Mouse (Mus musculus) regulatory T cell (primary cell): ENCODE data around the gene Gcg.

ENCODE experiments used
- in situ Hi-C: fragments of 300-600 bp; cut with MboI, MseI; formaldehyde crosslinking; loops from one replicate; pipeline ENCODE4 v1.15.1; 2025; ENCODE audit warnings: high pct_unique_total_duplicates

Gene Gcg

GRCm38 (mm10) chr2:62483550-62483949 is at the start of gene Gcg:
Gene Gcg, minus strand, starts transcription at chr2:62483650.
- in situ Hi-C loops = loop anchor here (25.0 kb wide), 1 partner anchor 129 kb away; no protein-coding TSS in a partner anchor

GRCm38 (mm10) chr2:62531065-62531464 is 47.6 kb upstream of the Gcg start:
- in situ Hi-C loops = no loop called here

- in situ Hi-C loops = no loop called here
These were observed 42.9 kb upstream of the Gcg start for GRCm38 (mm10) chr2:62526399-62526798.

- in situ Hi-C loops = no loop called here
These were observed 34.3 kb upstream of the Gcg start for GRCm38 (mm10) chr2:62517790-62518189.

GRCm38 (mm10) chr2:62514477-62514876 is 31.0 kb upstream of the Gcg start:
- in situ Hi-C loops = no loop called here

- in situ Hi-C loops = no loop called here
These were observed 30.0 kb upstream of the Gcg start for GRCm38 (mm10) chr2:62513477-62513876.

- in situ Hi-C loops = no loop called here
These were observed 23.7 kb upstream of the Gcg start for GRCm38 (mm10) chr2:62507130-62507529.

GRCm38 (mm10) chr2:62506441-62506840 is 23.0 kb upstream of the Gcg start:
- in situ Hi-C loops = no loop called here

GRCm38 (mm10) chr2:62504269-62504796 is 20.9 kb upstream of the Gcg start:
- in situ Hi-C loops = no loop called here

GRCm38 (mm10) chr2:62503326-62503725 is 19.9 kb upstream of the Gcg start:
- in situ Hi-C loops = no loop called here

GRCm38 (mm10) chr2:62502516-62502915 is 19.1 kb upstream of the Gcg start:
- in situ Hi-C loops = no loop called here

GRCm38 (mm10) chr2:62498821-62499220 is 15.4 kb upstream of the Gcg start:
- in situ Hi-C loops = loop anchor here (25.0 kb wide), 1 partner anchor 113 kb away; no protein-coding TSS in a partner anchor

GRCm38 (mm10) chr2:62498086-62498485 is 14.6 kb upstream of the Gcg start:
- in situ Hi-C loops = loop anchor here (25.0 kb wide), 1 partner anchor 114 kb away; no protein-coding TSS in a partner anchor

GRCm38 (mm10) chr2:62497333-62498002 is 14.0 kb upstream of the Gcg start:
- in situ Hi-C loops = loop anchor here (25.0 kb wide), 1 partner anchor 115 kb away; no protein-coding TSS in a partner anchor

- in situ Hi-C loops = loop anchor here (25.0 kb wide), 1 partner anchor 117 kb away; no protein-coding TSS in a partner anchor
These were observed 12.0 kb upstream of the Gcg start for GRCm38 (mm10) chr2:62495407-62495806.

- in situ Hi-C loops = loop anchor here (25.0 kb wide), 1 partner anchor 122 kb away; no protein-coding TSS in a partner anchor
These were observed 6.4 kb upstream of the Gcg start for GRCm38 (mm10) chr2:62489832-62490231.

GRCm38 (mm10) chr2:62484906-62485305 is 1.5 kb upstream of the Gcg start:
- in situ Hi-C loops = loop anchor here (25.0 kb wide), 1 partner anchor 127 kb away; no protein-coding TSS in a partner anchor

- in situ Hi-C loops = loop anchor here (25.0 kb wide), 1 partner anchor 132 kb away; no protein-coding TSS in a partner anchor
These were observed 2.9 kb downstream of the Gcg start for GRCm38 (mm10) chr2:62480285-62481198.

GRCm38 (mm10) chr2:62469551-62469950 is 13.9 kb downstream of the Gcg start:
- in situ Hi-C loops = loop anchor here (25.0 kb wide), 3 partner anchors 482 to 1468 kb away; partner anchors contain the start of gene Tbr1

- in situ Hi-C loops = loop anchor here (25.0 kb wide), 3 partner anchors 476 to 1474 kb away; partner anchors contain the start of gene Tbr1
These were observed 20.2 kb downstream of the Gcg start for GRCm38 (mm10) chr2:62463287-62463686.

- in situ Hi-C loops = loop anchor here (25.0 kb wide), 3 partner anchors 475 to 1475 kb away; partner anchors contain the start of gene Tbr1
These were observed 21.3 kb downstream of the Gcg start for GRCm38 (mm10) chr2:62462174-62462573.
